Mouse (Mus musculus): ENCODE results near the gene Gja3. TPM values are rescaled to one million over a fixed set of nuclear protein-coding genes. Genes with fewer than 3 reads are reported as not detected.
"Not testable (repeated sequence)": the region's sequence is repeated elsewhere in the genome, so short reads cannot be mapped to it uniquely, and the experiment has no call there.

Gja3 gene
- polyA plus RNA-seq, 1 experiment from 2014 or later = 5.3 TPM

GRCm38 (mm10) chr14:57089107-57089506 lies 31.2 kb upstream of the Gja3 start:
- Histone ChIP-seq H3K36me3 (no peaks in the 10 kb centered on the region), H3K27ac (no peak overlapping the region), H3K4me1 (peaks cover 15% of the 10 kb centered on the region), H3K9me3 (no peaks in the 10 kb centered on the region), H3K27me3 (no peaks in the 10 kb centered on the region), H3K9ac (no peak overlapping the region), H3K4me3 (no peak overlapping the region), H3K4me2 (no peak overlapping the region)
- WGBS = 77% methylated on average over 7 of the region's 7 CpGs
- ATAC-seq (ENCODE audit: borderline replicate concordance, extremely low read depth, low FRiP score, low TSS enrichment) = no peak

GRCm38 (mm10) chr14:57084180-57084668 lies 26.3 kb upstream of the Gja3 start:
- H3K27me3 ChIP-seq = no peaks in the 10 kb centered on the region
- 10% methylated on average over 11 of the region's 11 CpGs for WGBS
- H3K4me1 ChIP-seq = peaks cover 23% of the 10 kb centered on the region
- H3K9ac ChIP-seq = no peak overlapping the region
- no peaks in the 10 kb centered on the region for H3K36me3 ChIP-seq
- H3K4me3 ChIP-seq = no peak overlapping the region
- ATAC-seq (ENCODE audit: borderline replicate concordance, extremely low read depth, low FRiP score, low TSS enrichment) = no peak
- no peaks in the 10 kb centered on the region for H3K9me3 ChIP-seq
- peak overlapping the region; percentile 73 for H3K27ac ChIP-seq
- no peak overlapping the region for H3K4me2 ChIP-seq

- Histone ChIP-seq H3K27me3 (no peaks in the 10 kb centered on the region), H3K4me3 (no peak overlapping the region), H3K27ac (no peak overlapping the region), H3K9me3 (no peaks in the 10 kb centered on the region), H3K4me1 (peaks cover 23% of the 10 kb centered on the region), H3K36me3 (no peaks in the 10 kb centered on the region), H3K4me2 (no peak overlapping the region), H3K9ac (no peak overlapping the region)
- ATAC-seq (ENCODE audit: borderline replicate concordance, extremely low read depth, low FRiP score, low TSS enrichment) = no peak
- 93% methylated on average over 1 of the region's 1 CpGs for WGBS
These were observed 25.0 kb upstream of the Gja3 start for GRCm38 (mm10) chr14:57082863-57083262.

- Histone ChIP-seq H3K4me1 (no peaks in the 10 kb centered on the region), H3K36me3 (no peaks in the 10 kb centered on the region), H3K27me3 (no peaks in the 10 kb centered on the region), H3K4me3 (no peak overlapping the region), H3K4me2 (no peak overlapping the region), H3K27ac (no peak overlapping the region), H3K9me3 (no peaks in the 10 kb centered on the region), H3K9ac (no peak overlapping the region)
- ATAC-seq (ENCODE audit: borderline replicate concordance, extremely low read depth, low FRiP score, low TSS enrichment) = no peak
- 71% methylated on average over 6 of the region's 6 CpGs for WGBS
These were observed 17.6 kb upstream of the Gja3 start for GRCm38 (mm10) chr14:57075537-57075936.

- not testable (repeated sequence) for H3K9ac ChIP-seq; H3K36me3 ChIP-seq; H3K4me2 ChIP-seq; H3K4me3 ChIP-seq; H3K4me1 ChIP-seq; H3K27me3 ChIP-seq; ATAC-seq (ENCODE audit: borderline replicate concordance, extremely low read depth, low FRiP score, low TSS enrichment); H3K9me3 ChIP-seq; H3K27ac ChIP-seq
- 0% methylated on average over 2 of the region's 2 CpGs for WGBS
These were observed 12.0 kb upstream of the Gja3 start for GRCm38 (mm10) chr14:57069906-57070305.

GRCm38 (mm10) chr14:57066053-57066452 lies 8.2 kb upstream of the Gja3 start:
- Histone ChIP-seq H3K4me3 (no peak overlapping the region), H3K9ac (no peak overlapping the region), H3K36me3 (no peaks in the 10 kb centered on the region), H3K4me1 (no peaks in the 10 kb centered on the region), H3K9me3 (no peaks in the 10 kb centered on the region), H3K27me3 (no peaks in the 10 kb centered on the region), H3K27ac (no peak overlapping the region), H3K4me2 (no peak overlapping the region)
- no peak for ATAC-seq (ENCODE audit: borderline replicate concordance, extremely low read depth, low FRiP score, low TSS enrichment)

GRCm38 (mm10) chr14:57060052-57060451 lies 2.2 kb upstream of the Gja3 start:
- not testable (repeated sequence) for H3K4me2 ChIP-seq; ATAC-seq (ENCODE audit: borderline replicate concordance, extremely low read depth, low FRiP score, low TSS enrichment); H3K9me3 ChIP-seq; H3K4me3 ChIP-seq; H3K9ac ChIP-seq; H3K27ac ChIP-seq; H3K36me3 ChIP-seq
- WGBS = 0% methylated on average over 1 of the region's 1 CpGs
- peaks cover 25% of the 10 kb centered on the region for H3K4me1 ChIP-seq
- H3K27me3 ChIP-seq = peaks cover 41% of the 10 kb centered on the region

- no peaks in the 10 kb centered on the region for H3K9me3 ChIP-seq
- peak overlapping the region; percentile 91 for H3K4me2 ChIP-seq
- peaks cover 46% of the 10 kb centered on the region for H3K27me3 ChIP-seq
- peaks cover 25% of the 10 kb centered on the region for H3K4me1 ChIP-seq
- no peaks in the 10 kb centered on the region for H3K36me3 ChIP-seq
- WGBS = 6% methylated on average over 19 of the region's 19 CpGs
- no peak; the same call in 1 of the 2 replicates for ATAC-seq (ENCODE audit: borderline replicate concordance, extremely low read depth, low FRiP score, low TSS enrichment)
- peak overlapping the region; percentile 45 for H3K4me3 ChIP-seq
- H3K27ac ChIP-seq = no peak overlapping the region
- peak overlapping the region; percentile 20; the same call in 1 of the 2 replicates for H3K9ac ChIP-seq
These were observed 717 bp downstream of the Gja3 start for GRCm38 (mm10) chr14:57057204-57057562.

GRCm38 (mm10) chr14:57052713-57053112 lies 5.2 kb downstream of the Gja3 start:
- WGBS = 62% methylated on average over 6 of the region's 6 CpGs
- H3K4me2 ChIP-seq = no peak overlapping the region
- peaks cover 28% of the 10 kb centered on the region for H3K27me3 ChIP-seq
- no peak for ATAC-seq (ENCODE audit: borderline replicate concordance, extremely low read depth, low FRiP score, low TSS enrichment)
- no peak overlapping the region for H3K4me3 ChIP-seq
- H3K4me1 ChIP-seq = peaks cover 19% of the 10 kb centered on the region
- H3K9me3 ChIP-seq = no peaks in the 10 kb centered on the region
- H3K9ac ChIP-seq = no peak overlapping the region
- no peak overlapping the region for H3K27ac ChIP-seq
- no peaks in the 10 kb centered on the region for H3K36me3 ChIP-seq

GRCm38 (mm10) chr14:57043863-57044262 lies 14.0 kb downstream of the Gja3 start:
- no peak overlapping the region for H3K9ac ChIP-seq
- 0 out of 2 replicates have a peak, but pooled peaks cover 3% of the 10 kb centered on the region for H3K4me1 ChIP-seq
- H3K4me2 ChIP-seq = no peak overlapping the region
- no peak overlapping the region for H3K4me3 ChIP-seq
- H3K27me3 ChIP-seq = no peaks in the 10 kb centered on the region
- no peak overlapping the region for H3K27ac ChIP-seq
- H3K36me3 ChIP-seq = no peaks in the 10 kb centered on the region
- no peak for ATAC-seq (ENCODE audit: borderline replicate concordance, extremely low read depth, low FRiP score, low TSS enrichment)
- WGBS = 73% methylated on average over 6 of the region's 6 CpGs
- no peaks in the 10 kb centered on the region for H3K9me3 ChIP-seq

GRCm38 (mm10) chr14:57041439-57041838 lies 16.5 kb downstream of the Gja3 start:
- no peaks in the 10 kb centered on the region for H3K36me3 ChIP-seq
- H3K27me3 ChIP-seq = no peaks in the 10 kb centered on the region
- no peak for ATAC-seq (ENCODE audit: borderline replicate concordance, extremely low read depth, low FRiP score, low TSS enrichment)
- no peaks in the 10 kb centered on the region for H3K9me3 ChIP-seq
- H3K4me3 ChIP-seq = no peak overlapping the region
- H3K4me1 ChIP-seq = 0 out of 2 replicates have a peak, but pooled peaks cover 3% of the 10 kb centered on the region
- H3K4me2 ChIP-seq = no peak overlapping the region
- no peak overlapping the region for H3K27ac ChIP-seq
- 38% methylated on average over 1 of the region's 1 CpGs for WGBS
- no peak overlapping the region for H3K9ac ChIP-seq

- no peak for ATAC-seq (ENCODE audit: borderline replicate concordance, extremely low read depth, low FRiP score, low TSS enrichment)
- H3K4me2 ChIP-seq = no peak overlapping the region
These were observed 22.9 kb downstream of the Gja3 start for GRCm38 (mm10) chr14:57034926-57035498.

GRCm38 (mm10) chr14:57034135-57034534 lies 23.8 kb downstream of the Gja3 start:
- H3K9ac ChIP-seq = no peak overlapping the region
- no peak overlapping the region for H3K4me2 ChIP-seq
- no peak for ATAC-seq (ENCODE audit: borderline replicate concordance, extremely low read depth, low FRiP score, low TSS enrichment)
- H3K27me3 ChIP-seq = no peaks in the 10 kb centered on the region
- 29% methylated on average over 9 of the region's 9 CpGs for WGBS
- no peak overlapping the region for H3K4me3 ChIP-seq
- peaks cover 11% of the 10 kb centered on the region for H3K4me1 ChIP-seq
- H3K36me3 ChIP-seq = no peaks in the 10 kb centered on the region
- no peak overlapping the region for H3K27ac ChIP-seq
- no peaks in the 10 kb centered on the region for H3K9me3 ChIP-seq

More at GRCm38 (mm10) chr14:57034926-57035498, 22.9 kb downstream of the Gja3 start:
- H3K27me3 ChIP-seq = no peaks in the 10 kb centered on the region
- no peaks in the 10 kb centered on the region for H3K9me3 ChIP-seq
- H3K4me1 ChIP-seq = peaks cover 11% of the 10 kb centered on the region
- H3K36me3 ChIP-seq = no peaks in the 10 kb centered on the region
- 50% methylated on average over 6 of the region's 6 CpGs for WGBS
- H3K9ac ChIP-seq = no peak overlapping the region
- H3K27ac ChIP-seq = no peak overlapping the region
- H3K4me3 ChIP-seq = no peak overlapping the region
